Mouse (Mus musculus): ENCODE measurements around the gene Tgtp2.

DNA sequence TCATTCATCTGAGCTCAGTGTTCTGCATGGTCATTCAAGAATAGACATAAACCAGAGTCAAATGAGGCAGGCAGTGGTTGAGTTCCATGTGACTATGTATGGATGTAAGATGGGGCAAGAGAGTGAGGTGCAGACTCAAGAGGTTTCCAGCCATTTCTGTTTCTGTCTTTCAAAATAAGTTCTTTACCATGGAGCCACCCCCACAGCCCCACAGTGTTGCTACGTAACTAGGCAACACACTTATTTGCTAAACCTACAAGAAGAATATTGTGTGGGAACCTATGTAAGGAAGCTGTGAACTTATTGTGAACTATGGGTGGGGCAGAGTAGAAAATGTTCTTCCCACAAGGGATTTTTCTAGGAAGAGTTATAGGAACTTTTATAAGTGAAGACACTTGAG is 19.1 kb upstream of the Tgtp2 start:
- no peak for TF ChIP-seq CTCF (IDR thresholded peaks at IDR 0.05; ENCODE audit: control insufficient read depth, insufficient read depth, insufficient read length)
- TF ChIP-seq FOSL1 (IDR thresholded peaks at IDR 0.05; ENCODE audit: insufficient read depth, low read length, poor library complexity, severe bottlenecking): no peak
- no peak for TF ChIP-seq MYOD1 (IDR thresholded peaks at IDR 0.05; ENCODE audit: control insufficient read depth, insufficient read length, low read depth)
- no peak for TF ChIP-seq USF1 (IDR thresholded peaks at IDR 0.05; ENCODE audit: low read depth)
- no peak for TF ChIP-seq MAX (IDR thresholded peaks at IDR 0.05)
- no peak for TF ChIP-seq CEBPB (IDR thresholded peaks at IDR 0.05; ENCODE audit: low read depth)
- TF ChIP-seq MYOG (IDR thresholded peaks at IDR 0.05; ENCODE audit: control insufficient read depth, extremely low read depth, insufficient read length): no peak
